Mouse (Mus musculus) hindbrain, embryonic 10.5 days (tissue): Measurements from ENCODE around the gene Pnn. TPM values are rescaled to one million over a fixed set of nuclear protein-coding genes. Genes with fewer than 3 reads are reported as not detected.

Source experiments
- DNase-seq: peaks from one replicate; pipeline ENCODE4 v3.0.0-alpha.2; 2017; ENCODE audit warnings: low spot score
- H3K27ac ChIP-seq: fragments of 300-500 bp; sonication (generic); 2 replicates; pipeline ENCODE4 v1.5.1; 2016; ENCODE audit warnings: mild to moderate bottlenecking, moderate library complexity
- H3K27me3 ChIP-seq: fragments of 300-500 bp; sonication (generic); 2 replicates; pipeline ENCODE4 v1.6.1; 2016; ENCODE audit warnings: mild to moderate bottlenecking; ENCODE audit not compliant: poor library complexity, insufficient read depth, severe bottlenecking
- H3K36me3 ChIP-seq: fragments of 300-500 bp; sonication (generic); 2 replicates; pipeline ENCODE4 v1.6.1; 2016; ENCODE audit warnings: mild to moderate bottlenecking, moderate library complexity
- H3K4me1 ChIP-seq: fragments of 300-500 bp; sonication (generic); replicated peaks from 2 replicates; pipeline ENCODE4 v1.6.1; 2016; ENCODE audit warnings: mild to moderate bottlenecking
- H3K4me3 ChIP-seq: fragments of 300-500 bp; sonication (generic); 2 replicates; pipeline ENCODE4 v1.5.1; 2016; ENCODE audit warnings: mild to moderate bottlenecking, moderate library complexity
- H3K9me3 ChIP-seq: fragments of 300-500 bp; sonication (generic); 2 replicates; pipeline ENCODE4 v1.6.1; 2016; ENCODE audit warnings: mild to moderate bottlenecking, moderate library complexity
- WGBS: fragments of 180-500 bp; shearing (Covaris S2); methylation state at CpG from one replicate; pipeline ENCODE4 v1.1.7; 2016; 5-methylcytosine and 5-hydroxymethylcytosine counted together
- polyA plus RNA-seq: library from polyadenylated mRNA; unstranded; fragments of >200 nt; fragmentation: Nextera tagmentation; extraction: Ambion mirVana; gene quantifications from 2 replicates; pipeline ENCODE4 v1.2.1, GENCODE M21; 2016

Gene Pnn
- polyA plus RNA-seq, result 68.6 and 105 TPM in 2 replicates

- peak; percentile 97 for DNase-seq
- WGBS, result under 1% methylated on average over 43 of the region's 43 CpGs
- H3K36me3 ChIP-seq, result peaks cover 36% of the 10 kb centered on the region
- no peaks in the 10 kb centered on the region for H3K9me3 ChIP-seq
- peak within 1 kb of the TSS; percentile 98 for H3K27ac ChIP-seq
- H3K4me1 ChIP-seq, result peaks cover 14% of the 10 kb centered on the region
- H3K4me3 ChIP-seq, result peak within 1 kb of the TSS; percentile 98
- H3K27me3 ChIP-seq, result no peaks in the 10 kb centered on the region
Measured at GRCm38 (mm10) chr12:59066448-59067077, at the start of gene Pnn. Gene Pnn, plus strand, starts transcription at chr12:59066884.

GRCm38 (mm10) chr12:59017970-59018369 lies 48.7 kb upstream of the Pnn start:
- Histone ChIP-seq H3K27ac (no peak overlapping the region), H3K4me3 (no peak overlapping the region)
- 86% methylated on average over 8 of the region's 8 CpGs for WGBS

GRCm38 (mm10) chr12:59019891-59020290 lies 46.8 kb upstream of the Pnn start:
- DNase-seq, result no peak
- Histone ChIP-seq H3K36me3 (peaks cover 84% of the 10 kb centered on the region), H3K4me1 (no peaks in the 10 kb centered on the region), H3K9me3 (no peaks in the 10 kb centered on the region), H3K4me3 (no peak overlapping the region), H3K27me3 (no peaks in the 10 kb centered on the region), H3K27ac (no peak overlapping the region)
- 89% methylated on average over 2 of the region's 2 CpGs for WGBS

More at GRCm38 (mm10) chr12:59017970-59018369, 48.7 kb upstream of the Pnn start:
- Histone ChIP-seq H3K4me1 (0 out of 2 replicates have a peak, but pooled peaks cover 5% of the 10 kb centered on the region), H3K9me3 (no peaks in the 10 kb centered on the region), H3K27me3 (no peaks in the 10 kb centered on the region), H3K36me3 (peaks cover 68% of the 10 kb centered on the region)
- DNase-seq, result no peak

- peaks cover 90% of the 10 kb centered on the region for H3K36me3 ChIP-seq
- no peaks in the 10 kb centered on the region for H3K4me1 ChIP-seq
- no peak for DNase-seq
- no peaks in the 10 kb centered on the region for H3K9me3 ChIP-seq
- no peak overlapping the region for H3K27ac ChIP-seq
- no peaks in the 10 kb centered on the region for H3K27me3 ChIP-seq
- H3K4me3 ChIP-seq, result no peak overlapping the region
- WGBS, result 86% methylated on average over 4 of the region's 4 CpGs
Measured at GRCm38 (mm10) chr12:59021306-59021705, 45.4 kb upstream of the Pnn start.

- Histone ChIP-seq H3K9me3 (no peaks in the 10 kb centered on the region), H3K27me3 (no peaks in the 10 kb centered on the region), H3K36me3 (peaks cover 22% of the 10 kb centered on the region), H3K4me1 (no peaks in the 10 kb centered on the region), H3K27ac (no peak overlapping the region), H3K4me3 (no peak overlapping the region)
- DNase-seq, result no peak
- 69% methylated on average over 5 of the region's 5 CpGs for WGBS
Measured at GRCm38 (mm10) chr12:59032101-59032500, 34.6 kb upstream of the Pnn start.

- H3K27me3 ChIP-seq, result no peaks in the 10 kb centered on the region
- WGBS, result 69% methylated on average over 10 of the region's 10 CpGs
- peaks cover 37% of the 10 kb centered on the region for H3K36me3 ChIP-seq
- H3K4me1 ChIP-seq, result 0 out of 2 replicates have a peak, but pooled peaks cover 4% of the 10 kb centered on the region
- no peak for DNase-seq
- H3K27ac ChIP-seq, result peak overlapping the region; percentile 94
- peak overlapping the region; percentile 36 for H3K4me3 ChIP-seq
- H3K9me3 ChIP-seq, result no peaks in the 10 kb centered on the region
Measured at GRCm38 (mm10) chr12:59039162-59039970, 27.3 kb upstream of the Pnn start.

- Histone ChIP-seq H3K4me3 (peak overlapping the region; percentile 36), H3K9me3 (no peaks in the 10 kb centered on the region)
- 2% methylated on average over 23 of the region's 23 CpGs for WGBS
Measured at GRCm38 (mm10) chr12:59039971-59040844, 26.5 kb upstream of the Pnn start.

GRCm38 (mm10) chr12:59040851-59041250 lies 25.8 kb upstream of the Pnn start:
- H3K4me1 ChIP-seq, result 0 out of 2 replicates have a peak, but pooled peaks cover 4% of the 10 kb centered on the region
- H3K27me3 ChIP-seq, result no peaks in the 10 kb centered on the region
- H3K36me3 ChIP-seq, result peaks cover 47% of the 10 kb centered on the region
- no peak for DNase-seq
- no peak overlapping the region for H3K4me3 ChIP-seq
- no peak overlapping the region for H3K27ac ChIP-seq
- H3K9me3 ChIP-seq, result no peaks in the 10 kb centered on the region
- 35% methylated on average over 7 of the region's 7 CpGs for WGBS

More at GRCm38 (mm10) chr12:59039971-59040844, 26.5 kb upstream of the Pnn start:
- peak; percentile 79 for DNase-seq
- H3K36me3 ChIP-seq, result peaks cover 41% of the 10 kb centered on the region
- H3K27me3 ChIP-seq, result no peaks in the 10 kb centered on the region
- H3K27ac ChIP-seq, result peak overlapping the region; percentile 94
- 0 out of 2 replicates have a peak, but pooled peaks cover 4% of the 10 kb centered on the region for H3K4me1 ChIP-seq

GRCm38 (mm10) chr12:59052470-59052869 lies 14.2 kb upstream of the Pnn start:
- H3K27me3 ChIP-seq, result no peaks in the 10 kb centered on the region
- H3K27ac ChIP-seq, result no peak overlapping the region
- DNase-seq, result no peak
- no peak overlapping the region for H3K4me3 ChIP-seq
- WGBS, result 98% methylated on average over 3 of the region's 3 CpGs
- H3K36me3 ChIP-seq, result peaks cover 77% of the 10 kb centered on the region
- H3K4me1 ChIP-seq, result no peaks in the 10 kb centered on the region
- H3K9me3 ChIP-seq, result no peaks in the 10 kb centered on the region

GRCm38 (mm10) chr12:59053166-59053565 lies 13.5 kb upstream of the Pnn start:
- Histone ChIP-seq H3K27ac (no peak overlapping the region), H3K36me3 (peaks cover 76% of the 10 kb centered on the region), H3K4me3 (no peak overlapping the region), H3K9me3 (no peaks in the 10 kb centered on the region), H3K27me3 (no peaks in the 10 kb centered on the region), H3K4me1 (no peaks in the 10 kb centered on the region)
- no peak for DNase-seq
- 91% methylated on average over 5 of the region's 5 CpGs for WGBS

- peaks cover under 1% of the 10 kb centered on the region; the same call in 1 of the 2 replicates for H3K4me1 ChIP-seq
- DNase-seq, result no peak
- H3K27ac ChIP-seq, result no peak overlapping the region
- no peaks in the 10 kb centered on the region for H3K27me3 ChIP-seq
- no peak overlapping the region for H3K4me3 ChIP-seq
- H3K36me3 ChIP-seq, result peaks cover 76% of the 10 kb centered on the region
- no peaks in the 10 kb centered on the region for H3K9me3 ChIP-seq
Measured at GRCm38 (mm10) chr12:59053976-59054375, 12.7 kb upstream of the Pnn start.

GRCm38 (mm10) chr12:59055196-59055850 lies 11.4 kb upstream of the Pnn start:
- Histone ChIP-seq H3K36me3 (peaks cover 72% of the 10 kb centered on the region), H3K4me1 (peaks cover 14% of the 10 kb centered on the region), H3K27ac (no peak overlapping the region), H3K4me3 (no peak overlapping the region), H3K27me3 (no peaks in the 10 kb centered on the region), H3K9me3 (no peaks in the 10 kb centered on the region)
- no peak for DNase-seq
- WGBS, result 90% methylated on average over 4 of the region's 4 CpGs
